Mouse (Mus musculus) layer of hippocampus, adult 9-10 months (tissue): ENCODE measurements around the gene Ivd.

Experiments used
- DNase-seq: peaks from one replicate; pipeline ENCODE4 v3.0.0; 2022; ENCODE audit warnings: low spot score

Ivd gene

DNA sequence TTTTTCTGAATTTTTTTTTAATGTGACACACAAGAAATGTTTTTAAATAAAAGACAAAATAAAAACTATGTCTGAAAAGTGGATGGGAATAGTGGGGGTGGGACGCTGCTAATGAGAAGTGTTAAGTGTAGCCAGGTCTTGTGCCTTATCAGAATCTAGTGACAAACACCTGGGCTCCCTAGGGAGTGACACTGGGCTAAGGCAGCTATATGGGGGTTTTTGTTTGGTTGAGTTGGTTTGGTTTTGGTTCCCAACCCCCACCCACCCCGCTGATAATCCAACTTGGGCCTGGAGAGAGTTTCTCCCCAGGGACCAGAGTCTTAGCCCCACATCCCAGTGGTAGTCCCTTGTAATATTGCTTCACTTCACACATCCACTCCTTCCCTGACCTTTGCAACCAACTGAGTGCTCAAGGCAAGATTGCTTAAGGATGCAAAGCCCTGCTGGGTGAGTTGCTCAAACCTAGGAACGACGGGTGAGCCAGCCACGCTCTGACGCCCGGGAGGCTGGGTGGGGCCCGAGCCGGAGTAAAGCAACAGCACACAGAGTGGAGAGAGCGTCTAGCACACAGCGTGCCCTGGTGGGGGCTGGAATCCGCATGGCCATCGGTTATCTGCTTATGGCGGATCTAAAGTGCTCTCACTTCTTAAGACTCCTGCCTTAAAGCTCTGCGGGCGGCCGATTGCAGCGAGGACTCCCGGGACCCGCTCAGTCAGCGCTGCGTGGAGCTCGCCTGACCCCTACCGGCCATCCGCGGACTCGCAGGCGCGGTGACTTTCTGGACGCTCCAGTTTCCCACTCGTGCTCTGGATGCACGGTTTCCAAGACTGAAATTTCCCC, 21.3 kb downstream of the Ivd start:
- peak; percentile 73 for DNase-seq

GRCm38 (mm10) chr2:118887440-118887839, 25.7 kb downstream of the Ivd start:
- no peak for DNase-seq

DNA sequence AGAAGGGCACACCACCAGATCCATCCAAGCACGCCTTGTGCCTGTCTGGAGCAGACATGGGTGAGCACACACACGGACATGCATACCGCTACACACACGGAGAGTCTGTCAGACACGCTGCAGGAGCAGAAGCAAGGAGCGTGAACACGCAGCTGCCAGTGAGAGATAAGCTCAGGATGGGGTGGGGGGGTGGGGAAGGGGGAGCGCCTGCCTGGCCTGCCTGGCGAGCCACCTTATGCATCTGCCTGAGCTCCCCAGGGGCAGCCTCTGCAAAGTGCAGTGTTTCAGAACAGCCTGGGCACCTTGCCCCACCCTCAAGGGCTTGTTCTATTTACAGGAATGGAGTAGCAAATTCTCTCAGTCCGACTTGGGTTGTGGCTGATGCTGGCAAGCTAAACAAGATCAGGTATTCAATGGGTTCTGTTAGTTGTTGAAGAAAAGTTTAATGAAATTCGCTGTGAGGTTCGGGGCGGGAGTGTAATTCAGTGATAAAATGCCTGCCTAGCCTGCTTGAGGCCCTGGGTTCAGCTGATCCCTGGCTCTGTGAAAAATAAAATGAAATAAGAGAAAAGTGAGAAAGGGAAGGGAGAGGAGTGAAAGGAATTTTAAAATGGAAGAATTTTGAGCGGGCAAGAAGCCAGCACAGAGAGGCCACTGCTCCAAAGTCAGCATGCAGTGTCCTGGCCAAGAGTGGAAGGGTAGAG, 26.2 kb downstream of the Ivd start:
- DNase-seq = no peak

DNA sequence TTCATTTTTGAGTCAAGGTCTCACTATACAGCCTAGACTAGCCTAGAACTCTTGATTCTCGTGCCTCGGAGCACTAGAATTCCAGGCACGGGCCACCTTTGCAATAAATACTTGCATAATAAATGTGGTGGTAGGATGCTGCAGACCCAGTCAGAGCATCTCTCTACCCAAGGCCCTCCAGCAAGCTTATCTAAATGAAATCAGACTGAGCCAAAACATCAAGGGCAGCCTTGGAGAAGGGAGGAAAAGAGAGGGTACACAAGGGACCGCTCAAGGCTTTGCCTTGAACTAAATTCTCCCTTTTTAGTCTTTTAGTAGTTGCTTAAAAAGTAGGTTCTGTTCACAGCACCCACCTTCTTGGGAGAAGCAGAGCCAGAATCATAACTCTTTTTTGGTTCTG, 29.4 kb downstream of the Ivd start:
- DNase-seq = no peak

DNA sequence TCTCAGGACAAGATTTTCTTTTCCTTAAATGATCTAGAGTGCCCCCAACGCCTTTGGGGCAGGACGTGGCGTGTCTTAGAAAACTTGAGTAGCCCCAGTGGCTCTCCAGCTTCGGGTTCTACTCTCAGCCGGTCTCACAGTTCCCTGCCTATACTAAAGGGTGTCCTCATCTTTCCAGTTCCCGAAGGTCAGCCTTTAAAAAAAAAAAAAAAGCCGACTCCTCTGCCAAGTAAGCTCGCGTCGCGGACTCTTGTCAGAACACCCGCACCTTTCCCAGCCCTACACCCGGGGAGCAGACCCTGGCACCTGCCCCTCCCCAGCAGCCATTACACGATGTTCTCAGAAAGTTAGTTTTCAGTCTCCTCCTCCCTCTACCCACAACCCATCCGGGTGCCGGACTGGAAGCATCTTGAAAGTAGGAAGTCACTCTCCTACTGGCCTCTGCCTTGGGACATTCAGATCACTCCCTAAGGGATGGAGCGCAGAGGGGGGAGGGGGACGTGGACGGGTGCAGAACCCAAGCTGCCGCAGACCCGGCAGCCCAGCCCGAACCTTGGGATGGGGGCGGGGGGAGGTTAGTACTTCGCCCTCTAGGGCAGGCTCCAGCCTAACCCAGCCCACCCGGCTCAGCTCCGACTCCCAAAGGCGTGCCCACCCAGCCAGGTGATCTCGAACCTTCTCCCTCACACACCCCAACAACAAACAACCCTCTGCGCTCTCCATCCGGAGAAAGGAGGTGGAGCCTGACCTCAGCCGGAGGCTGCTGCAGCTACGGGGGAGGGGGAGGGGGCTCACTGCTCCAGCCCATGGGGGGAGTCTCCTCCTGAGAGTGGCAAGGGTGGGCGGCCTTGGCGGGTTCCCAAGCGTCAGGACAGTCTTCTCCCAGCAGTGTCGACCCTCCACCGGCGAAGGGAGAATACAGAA, 34.5 kb downstream of the Ivd start:
- no peak for DNase-seq

DNA sequence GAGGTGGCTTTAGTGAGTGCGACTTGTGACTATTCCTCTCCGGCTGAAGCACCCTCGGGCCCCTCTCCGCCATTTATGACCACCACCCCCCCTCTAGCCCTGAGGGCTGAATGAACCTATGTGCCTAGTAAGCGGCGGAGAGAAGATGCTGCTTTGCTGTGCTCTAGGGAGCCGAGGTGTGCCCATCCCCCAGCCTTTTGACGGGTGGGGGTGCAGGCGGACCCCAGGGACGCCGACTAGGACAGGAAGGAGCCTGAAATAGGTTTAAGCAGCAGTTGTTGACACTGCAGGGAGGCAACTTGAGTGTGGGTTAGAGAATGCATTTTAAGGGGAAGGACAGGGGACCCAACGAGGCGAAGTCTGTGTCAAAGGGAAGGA, 35.1 kb downstream of the Ivd start:
- DNase-seq = no peak

- no peak for DNase-seq
Measured at GRCm38 (mm10) chr2:118897392-118897791, 35.6 kb downstream of the Ivd start.

- DNase-seq = no peak
Measured at GRCm38 (mm10) chr2:118897808-118898207, 36.1 kb downstream of the Ivd start.

DNA sequence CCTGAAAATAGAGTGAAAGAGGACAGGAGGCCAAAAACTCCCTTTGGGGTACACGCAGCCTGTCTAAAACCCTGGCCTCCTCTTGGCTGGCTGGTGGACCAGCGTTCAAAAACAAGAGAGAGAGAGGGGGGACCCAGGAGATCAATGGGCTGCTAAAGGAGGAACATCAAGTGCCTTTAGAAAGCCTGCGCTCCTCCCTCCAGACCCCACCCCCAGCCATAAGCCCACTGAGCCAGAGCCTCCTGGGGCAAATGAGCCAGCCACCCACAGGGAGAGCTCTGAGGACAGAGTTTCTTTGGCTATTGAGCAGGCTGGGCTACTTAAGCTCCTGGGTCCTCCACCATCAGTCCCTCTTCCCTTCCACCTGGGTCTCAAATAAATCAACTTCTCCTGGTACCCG, 37.0 kb downstream of the Ivd start:
- no peak for DNase-seq

- no peak for DNase-seq
Measured at GRCm38 (mm10) chr2:118899306-118899705, 37.6 kb downstream of the Ivd start.

DNA sequence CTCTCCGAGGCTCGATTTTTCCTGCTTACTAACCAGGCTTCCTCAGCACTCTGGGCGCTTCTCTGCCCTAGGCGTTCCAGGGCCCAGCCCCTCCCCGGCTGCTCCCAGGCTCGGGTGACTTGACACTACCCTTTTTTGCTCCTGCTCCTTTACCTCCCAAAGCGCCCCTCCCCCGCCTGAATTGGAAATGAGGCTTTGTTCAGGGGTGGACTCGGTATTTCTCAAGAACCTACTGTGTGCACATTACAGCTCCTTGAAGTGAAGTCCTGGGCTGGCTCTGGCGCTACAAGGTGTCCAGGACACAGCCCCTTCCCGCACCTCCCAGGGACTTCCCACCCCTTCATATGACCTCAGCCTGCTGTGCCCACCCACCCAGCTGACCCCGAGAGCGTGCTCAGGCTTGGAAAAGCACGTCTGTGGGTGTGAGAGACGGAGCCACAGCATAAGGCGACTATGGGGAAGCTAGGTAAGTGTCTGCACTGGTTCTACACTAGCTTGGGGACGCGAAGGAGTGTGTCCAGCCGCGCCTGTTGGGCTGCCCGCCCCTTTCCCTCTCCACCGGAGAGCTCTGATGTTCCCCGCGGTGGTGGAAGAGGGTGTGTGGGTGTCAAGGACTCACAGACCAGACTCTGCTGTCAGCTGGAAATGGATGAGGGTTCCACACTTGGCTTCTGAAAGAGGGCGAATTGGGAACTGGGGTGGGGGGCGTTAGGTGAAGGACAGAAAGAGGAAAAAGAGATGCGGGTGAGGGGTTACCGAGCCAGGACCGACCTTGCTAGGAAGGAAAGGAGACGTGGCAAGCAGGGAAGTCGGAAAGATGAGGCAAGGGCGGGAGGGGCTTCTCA, 38.4 kb downstream of the Ivd start, which contains the start of gene Bahd1:
Bahd1 (plus strand) TSS at position 397 of the 845 bp plus-strand sequence.
- DNase-seq = no peak

DNA sequence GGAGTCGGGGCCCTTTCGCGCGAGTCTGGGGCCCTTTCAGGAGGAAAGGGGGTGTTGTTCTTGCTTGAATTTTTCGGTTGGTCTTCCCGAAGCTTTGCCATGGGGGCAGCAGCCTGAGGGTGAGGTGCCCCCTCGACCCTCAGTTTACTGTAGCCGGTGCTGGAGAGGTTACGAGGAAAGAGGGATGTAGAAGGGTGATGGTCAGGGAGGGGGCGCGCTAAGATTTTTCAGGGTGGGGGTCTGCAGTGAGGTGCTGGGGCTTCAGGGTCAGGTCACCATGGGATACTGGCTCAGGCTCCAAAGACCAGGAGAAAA, 39.0 kb downstream of the Ivd start:
- DNase-seq = no peak

GRCm38 (mm10) chr2:118901175-118902031, 39.6 kb downstream of the Ivd start:
- DNase-seq = peak; percentile 82

DNA sequence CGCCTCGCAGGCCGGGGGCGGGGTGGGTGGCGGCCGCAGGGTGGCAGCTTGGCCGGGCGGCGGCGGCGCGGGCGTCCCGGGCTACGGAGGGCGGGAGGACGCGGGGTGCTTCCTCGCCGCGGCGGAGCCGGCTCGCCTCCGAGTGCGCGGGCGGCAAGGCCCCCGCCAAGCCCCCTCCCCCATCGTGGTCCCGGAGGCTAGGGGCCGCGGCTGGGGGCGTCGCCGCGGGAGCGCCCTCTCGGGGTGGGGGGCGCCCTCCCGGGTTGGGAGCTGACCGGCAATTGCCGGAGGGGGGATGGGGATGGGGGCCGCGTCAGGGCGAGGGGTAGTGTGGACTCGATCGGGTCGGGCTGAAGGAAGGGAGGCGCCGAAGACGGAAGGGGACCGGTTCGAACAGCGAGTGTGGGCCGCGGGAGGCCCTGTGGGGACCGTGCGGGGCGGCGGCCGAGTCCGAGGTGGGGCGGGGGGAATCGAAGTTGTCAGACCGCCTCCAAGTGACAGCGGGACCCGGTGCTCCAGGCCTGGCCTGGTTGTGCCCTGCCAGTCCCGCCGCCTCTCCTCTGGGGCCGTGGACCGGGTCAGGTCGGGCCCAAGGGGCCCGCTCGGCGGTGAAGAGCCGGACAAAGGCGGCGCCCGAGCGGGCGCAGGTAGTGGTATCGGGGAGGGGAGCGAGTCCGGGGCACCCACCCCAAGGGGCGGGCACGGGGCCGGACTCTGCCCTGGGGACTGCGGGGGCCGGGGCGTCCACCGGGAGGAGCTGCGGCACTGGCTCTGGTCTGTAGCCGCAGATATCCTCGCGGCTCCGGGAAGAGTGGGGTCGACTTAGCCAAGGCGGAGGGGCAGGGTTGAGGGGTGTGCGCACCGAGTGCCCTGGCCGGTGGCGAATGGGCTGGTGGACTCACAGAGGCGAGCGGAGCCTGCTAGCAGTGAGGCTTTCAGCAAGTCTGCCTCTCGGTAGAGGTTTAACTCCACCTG, 40.6 kb downstream of the Ivd start:
- DNase-seq = no peak

- DNase-seq = no peak
Measured at GRCm38 (mm10) chr2:118903333-118903741, 41.6 kb downstream of the Ivd start.

GRCm38 (mm10) chr2:118905433-118906117, 43.8 kb downstream of the Ivd start:
- no peak for DNase-seq

GRCm38 (mm10) chr2:118906118-118906492, 44.4 kb downstream of the Ivd start:
- no peak for DNase-seq

- DNase-seq = no peak
Measured at GRCm38 (mm10) chr2:118907781-118908180, 46.0 kb downstream of the Ivd start.

DNA sequence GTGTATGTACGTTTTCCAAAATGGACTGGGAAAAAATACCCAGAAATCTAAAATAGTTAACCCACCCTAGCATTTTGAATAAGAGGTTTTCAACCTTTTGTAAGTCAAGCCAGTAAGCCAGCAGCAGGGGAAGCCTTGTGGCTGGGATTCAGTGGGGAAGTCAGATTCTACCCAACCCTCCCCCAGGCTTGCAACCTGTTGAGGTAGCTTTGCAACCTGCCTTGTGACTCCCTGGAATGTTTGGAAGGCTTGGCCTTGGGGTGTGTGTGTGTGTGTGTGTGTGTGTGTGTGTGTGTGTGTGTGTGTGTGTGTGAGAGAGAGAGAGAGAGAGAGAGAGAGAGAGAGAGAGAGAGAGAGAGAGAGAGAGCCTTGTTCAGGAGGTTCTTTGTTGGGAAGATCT, 47.4 kb downstream of the Ivd start:
- DNase-seq = no peak
